Mouse (Mus musculus) kidney, embryonic 16.5 days (tissue): ENCODE measurements around the gene Epb41l2. TPM values are rescaled to one million over a fixed set of nuclear protein-coding genes. Genes with fewer than 3 reads are reported as not detected.

ENCODE experiments used
- ATAC-seq: fragments of 200-750 bp; cut with Nextera tagmentation; 2 replicates; pipeline ENCODE4 v1.8.0; 2017; ENCODE audit warnings: moderate TSS enrichment; ENCODE audit not compliant: low FRiP score, low TSS enrichment
- H3K27ac ChIP-seq: fragments of 300-500 bp; sonication (generic); 2 replicates; pipeline ENCODE4 v1.5.1; 2014; ENCODE audit warnings: low read length
- H3K27me3 ChIP-seq: fragments of 300-500 bp; sonication (generic); 2 replicates; pipeline ENCODE4 v1.6.1; 2014; ENCODE audit warnings: low read length, control low read depth, mixed read lengths; ENCODE audit not compliant: insufficient read depth
- H3K36me3 ChIP-seq: fragments of 300-500 bp; sonication (generic); 2 replicates; pipeline ENCODE4 v1.6.1; 2014; ENCODE audit warnings: low read length, control low read depth, mixed read lengths; ENCODE audit not compliant: insufficient read depth
- H3K4me1 ChIP-seq: fragments of 300-500 bp; sonication (generic); 2 replicates; pipeline ENCODE4 v1.6.1; 2014; ENCODE audit warnings: low read length, control low read depth, mixed read lengths; ENCODE audit not compliant: insufficient read depth
- H3K4me2 ChIP-seq: fragments of 300-500 bp; sonication (generic); replicated peaks from 2 replicates; pipeline ENCODE4 v1.6.1; 2014; ENCODE audit warnings: low read depth, low read length
- H3K4me3 ChIP-seq: fragments of 300-500 bp; sonication (generic); 2 replicates; pipeline ENCODE4 v1.5.1; 2014; ENCODE audit warnings: mild to moderate bottlenecking, low read length
- H3K9ac ChIP-seq: fragments of 300-500 bp; sonication (generic); replicated peaks from 2 replicates; pipeline ENCODE4 v1.6.1; 2014; ENCODE audit warnings: low read length
- H3K9me3 ChIP-seq: fragments of 300-500 bp; sonication (generic); 2 replicates; pipeline ENCODE4 v1.6.1; 2016; ENCODE audit warnings: low read length, control low read depth
- WGBS: fragments of 180-500 bp; shearing (Covaris S2); extraction: QIAGEN DNeasy Blood & Tissue Kit; methylation state at CpG from one replicate; pipeline ENCODE4 v1.1.7; 2014; 5-methylcytosine and 5-hydroxymethylcytosine counted together
- polyA plus RNA-seq: library from polyadenylated mRNA; unstranded; fragments of >200 nt; fragmentation: Nextera tagmentation; extraction: Ambion mirVana; gene quantifications from 2 replicates; pipeline ENCODE4 v1.2.1, GENCODE M21; 2015

Epb41l2 gene
- polyA plus RNA-seq, 1 experiment from 2014 or later: 74.9 TPM

GRCm38 (mm10) chr10:25327511-25327910, 32.1 kb upstream of the Epb41l2 start:
- H3K9me3 ChIP-seq: no peaks in the 10 kb centered on the region
- no peaks in the 10 kb centered on the region for H3K36me3 ChIP-seq
- WGBS: 80% methylated on average over 6 of the region's 6 CpGs
- ATAC-seq: no peak
- no peaks in the 10 kb centered on the region for H3K27me3 ChIP-seq
- H3K27ac ChIP-seq: no peak overlapping the region
- no peak overlapping the region for H3K9ac ChIP-seq
- H3K4me2 ChIP-seq: no peak overlapping the region
- no peaks in the 10 kb centered on the region for H3K4me1 ChIP-seq
- no peak overlapping the region for H3K4me3 ChIP-seq

- no peaks in the 10 kb centered on the region for H3K36me3 ChIP-seq
- 0 out of 2 replicates have a peak, but pooled peaks cover 2% of the 10 kb centered on the region for H3K9me3 ChIP-seq
- H3K4me2 ChIP-seq: no peak overlapping the region
- no peak for ATAC-seq
- H3K9ac ChIP-seq: no peak overlapping the region
- WGBS: 64% methylated on average over 7 of the region's 7 CpGs
- no peak overlapping the region for H3K27ac ChIP-seq
- no peaks in the 10 kb centered on the region for H3K4me1 ChIP-seq
- H3K4me3 ChIP-seq: no peak overlapping the region
- no peaks in the 10 kb centered on the region for H3K27me3 ChIP-seq
These were observed 29.5 kb upstream of the Epb41l2 start for GRCm38 (mm10) chr10:25330094-25330493.

- ATAC-seq: 0 out of 2 replicates have a peak, but pooled peaks have one; percentile 57
- Histone ChIP-seq H3K4me1 (no peaks in the 10 kb centered on the region), H3K9ac (no peak overlapping the region), H3K4me3 (no peak overlapping the region), H3K27ac (no peak overlapping the region), H3K9me3 (0 out of 2 replicates have a peak, but pooled peaks cover 2% of the 10 kb centered on the region), H3K27me3 (no peaks in the 10 kb centered on the region), H3K4me2 (no peak overlapping the region), H3K36me3 (no peaks in the 10 kb centered on the region)
- 61% methylated on average over 9 of the region's 9 CpGs for WGBS
These were observed 28.1 kb upstream of the Epb41l2 start for GRCm38 (mm10) chr10:25331321-25332049.

- Histone ChIP-seq H3K4me3 (no peak overlapping the region), H3K36me3 (no peaks in the 10 kb centered on the region), H3K4me1 (no peaks in the 10 kb centered on the region), H3K27ac (no peak overlapping the region), H3K27me3 (no peaks in the 10 kb centered on the region), H3K9ac (no peak overlapping the region), H3K9me3 (0 out of 2 replicates have a peak, but pooled peaks cover 2% of the 10 kb centered on the region), H3K4me2 (no peak overlapping the region)
- 54% methylated on average over 4 of the region's 4 CpGs for WGBS
- peak; percentile 68 for ATAC-seq
These were observed 26.1 kb upstream of the Epb41l2 start for GRCm38 (mm10) chr10:25333390-25334079.

GRCm38 (mm10) chr10:25340675-25341074, 18.9 kb upstream of the Epb41l2 start:
- Histone ChIP-seq H3K4me1 (no peaks in the 10 kb centered on the region), H3K4me3 (no peak overlapping the region), H3K9me3 (peaks cover 6% of the 10 kb centered on the region; the same call in 1 of the 2 replicates), H3K4me2 (no peak overlapping the region), H3K9ac (no peak overlapping the region), H3K27me3 (no peaks in the 10 kb centered on the region), H3K27ac (no peak overlapping the region), H3K36me3 (no peaks in the 10 kb centered on the region)
- no peak for ATAC-seq
- 96% methylated on average over 5 of the region's 5 CpGs for WGBS

GRCm38 (mm10) chr10:25342801-25343200, 16.8 kb upstream of the Epb41l2 start:
- ATAC-seq: no peak
- no peak overlapping the region for H3K4me3 ChIP-seq

GRCm38 (mm10) chr10:25353941-25354340, 5.7 kb upstream of the Epb41l2 start:
- Histone ChIP-seq H3K4me2 (no peak overlapping the region), H3K27ac (no peak overlapping the region), H3K36me3 (no peaks in the 10 kb centered on the region), H3K9me3 (no peaks in the 10 kb centered on the region), H3K4me1 (no peaks in the 10 kb centered on the region; the same call in 1 of the 2 replicates), H3K27me3 (no peaks in the 10 kb centered on the region), H3K9ac (no peak overlapping the region), H3K4me3 (no peak overlapping the region)
- WGBS: 86% methylated on average over 3 of the region's 3 CpGs
- no peak for ATAC-seq

More at GRCm38 (mm10) chr10:25342801-25343200, 16.8 kb upstream of the Epb41l2 start:
- Histone ChIP-seq H3K4me2 (no peak overlapping the region), H3K27me3 (no peaks in the 10 kb centered on the region), H3K9me3 (peaks cover 6% of the 10 kb centered on the region; the same call in 1 of the 2 replicates), H3K9ac (no peak overlapping the region), H3K27ac (no peak overlapping the region), H3K36me3 (no peaks in the 10 kb centered on the region), H3K4me1 (no peaks in the 10 kb centered on the region)

GRCm38 (mm10) chr10:25354390-25354789, 5.2 kb upstream of the Epb41l2 start:
- Histone ChIP-seq H3K4me2 (no peak overlapping the region), H3K9me3 (no peaks in the 10 kb centered on the region), H3K4me3 (no peak overlapping the region), H3K4me1 (no peaks in the 10 kb centered on the region; the same call in 1 of the 2 replicates), H3K9ac (no peak overlapping the region), H3K36me3 (no peaks in the 10 kb centered on the region), H3K27me3 (no peaks in the 10 kb centered on the region), H3K27ac (no peak overlapping the region)
- 91% methylated on average over 7 of the region's 7 CpGs for WGBS
- no peak for ATAC-seq

- Histone ChIP-seq H3K4me3 (peak overlapping the region; percentile 82), H3K27me3 (no peaks in the 10 kb centered on the region), H3K9ac (peak overlapping the region; percentile 90), H3K27ac (peak overlapping the region; percentile 81), H3K4me2 (peak overlapping the region; percentile 79), H3K9me3 (no peaks in the 10 kb centered on the region), H3K36me3 (no peaks in the 10 kb centered on the region), H3K4me1 (peaks cover 15% of the 10 kb centered on the region; the same call in 1 of the 2 replicates)
- peak; percentile 20; the same call in 1 of the 2 replicates for ATAC-seq
- WGBS: under 1% methylated on average over 67 of the region's 84 CpGs
These were observed 587 bp downstream of the Epb41l2 start for GRCm38 (mm10) chr10:25359959-25360811.
